Mouse (Mus musculus) adipocyte (in vitro differentiated cells): ENCODE results near the gene Pmf1.

Experiments used
- DNase-seq: peaks from one replicate; pipeline ENCODE4 v3.0.0-alpha.2; 2016; ENCODE audit warnings: low spot score

Gene Pmf1

DNA sequence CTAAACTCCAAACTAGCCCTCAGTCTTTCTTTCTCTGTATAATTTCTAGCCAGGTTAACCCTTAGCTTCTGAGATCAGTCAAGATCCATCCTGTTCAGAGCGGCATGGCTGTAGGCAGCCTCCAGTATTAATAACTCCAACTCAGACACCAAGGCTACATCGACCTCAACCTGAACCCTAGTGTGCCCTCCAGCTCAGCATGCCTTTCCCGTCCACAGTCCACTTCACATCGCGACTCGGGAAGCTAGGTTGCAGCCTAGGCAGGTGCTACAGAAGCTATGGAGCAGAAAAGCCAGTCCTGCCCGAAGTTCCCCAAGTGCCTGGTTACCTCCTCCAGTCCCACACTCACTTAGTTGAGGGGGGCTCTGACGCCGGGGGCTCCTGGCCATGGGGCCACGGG, 27.3 kb upstream of the Pmf1 start:
- DNase-seq = no peak

DNA sequence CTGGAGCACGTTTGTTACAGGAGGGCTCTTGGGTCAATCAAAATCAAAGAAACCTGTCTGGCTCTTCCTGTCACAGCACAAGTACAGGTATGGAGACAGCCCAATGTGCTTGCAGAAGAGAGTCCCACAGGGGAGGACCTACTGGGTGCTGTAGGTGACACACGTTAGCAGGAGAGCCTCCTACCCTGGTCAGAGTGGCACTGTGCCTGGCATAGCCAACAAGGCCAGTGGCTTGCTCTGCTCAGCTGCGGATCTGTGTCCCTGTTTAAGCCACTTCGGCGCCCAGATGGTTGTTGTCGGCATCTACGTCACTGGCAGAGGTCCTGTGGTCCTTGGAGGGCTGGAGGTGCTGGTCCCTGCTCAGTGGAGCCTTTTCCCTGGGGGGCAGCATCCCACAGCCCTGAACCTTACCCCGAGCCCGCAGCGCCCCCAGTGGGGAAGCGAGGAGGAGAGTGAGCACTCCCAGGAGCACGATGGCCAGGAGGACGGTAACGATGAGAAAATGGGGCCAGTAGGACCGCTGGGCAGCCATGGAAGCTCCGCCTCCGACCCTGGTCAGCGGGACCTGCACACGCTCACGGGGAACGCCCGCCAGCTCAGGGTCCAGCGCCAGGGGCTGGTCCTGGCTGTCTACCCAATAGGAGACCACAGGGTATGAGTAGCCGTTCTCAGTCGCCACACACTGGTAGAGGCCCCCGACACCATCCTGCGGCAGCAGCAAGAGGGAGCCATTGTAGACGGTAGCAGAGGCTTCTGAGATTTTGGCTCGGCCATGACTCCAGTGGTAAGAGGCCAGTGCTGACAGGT, 26.5 kb upstream of the Pmf1 start:
- no peak for DNase-seq

DNA sequence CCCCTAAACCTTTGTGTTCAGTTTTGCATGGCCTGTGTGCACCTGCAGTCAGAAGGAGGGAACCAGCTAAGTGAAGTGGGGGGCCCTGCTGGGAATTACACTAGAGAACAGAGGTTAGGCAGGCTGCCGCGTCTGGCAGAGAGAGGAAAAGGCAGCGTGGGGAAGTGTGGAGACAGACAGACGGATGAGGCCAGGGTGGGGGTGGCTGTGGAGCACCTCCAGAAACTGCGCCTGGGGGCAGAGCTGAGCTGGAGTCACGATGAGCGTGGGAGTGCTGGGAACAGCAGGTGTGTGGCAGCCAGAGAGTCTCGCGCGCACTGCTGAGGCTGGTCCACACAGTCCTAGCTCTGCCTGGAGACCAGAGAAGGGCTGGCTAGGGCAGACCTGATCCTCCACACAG, 25.4 kb upstream of the Pmf1 start:
- no peak for DNase-seq

DNA sequence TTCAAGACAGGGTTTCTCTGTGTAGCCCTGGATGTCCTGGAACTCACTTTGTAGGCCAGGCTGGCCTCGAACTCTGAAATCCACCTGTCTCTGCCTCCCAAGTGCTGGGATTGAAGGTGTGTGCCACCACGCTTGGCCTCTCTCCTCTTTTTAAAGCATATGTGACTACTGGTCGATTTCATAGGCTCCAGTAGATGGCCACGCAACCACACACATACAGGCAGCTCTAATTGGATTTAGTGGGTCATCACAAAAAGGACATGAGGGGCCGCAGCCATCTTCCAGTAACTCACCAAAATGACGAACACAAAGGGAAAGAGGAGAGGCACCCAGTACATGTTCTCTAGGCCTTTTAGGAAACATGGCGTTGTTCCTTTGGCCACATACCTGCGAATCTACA, 18.5 kb upstream of the Pmf1 start:
- DNase-seq = peak; percentile 36

DNA sequence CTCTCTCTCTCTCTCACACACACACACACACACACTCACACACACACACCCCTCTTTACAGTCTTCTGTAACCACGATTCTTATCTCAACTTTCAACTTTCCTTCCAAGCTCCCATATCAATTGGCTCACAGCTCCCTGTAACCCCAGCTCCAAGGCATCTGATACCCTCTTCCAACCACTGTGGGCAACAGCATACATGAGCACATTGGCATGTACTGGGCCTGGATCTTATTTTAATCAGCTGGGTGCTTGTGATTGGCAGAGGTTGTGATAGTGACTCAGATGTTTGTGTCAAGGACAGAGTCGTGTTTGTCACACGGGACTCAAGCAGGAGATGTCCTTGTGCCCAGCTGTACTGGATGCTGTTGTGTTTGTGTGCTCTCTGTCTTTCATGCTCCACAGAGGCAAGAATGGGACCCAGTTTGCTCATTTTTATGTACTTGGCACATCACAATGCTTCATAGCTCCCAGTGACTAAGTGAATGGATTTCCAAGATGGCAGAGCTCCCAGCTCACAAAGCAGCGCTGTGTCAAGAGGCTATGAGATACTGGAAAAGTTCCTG, 17.3 kb upstream of the Pmf1 start:
- DNase-seq = peak; percentile 47

DNA sequence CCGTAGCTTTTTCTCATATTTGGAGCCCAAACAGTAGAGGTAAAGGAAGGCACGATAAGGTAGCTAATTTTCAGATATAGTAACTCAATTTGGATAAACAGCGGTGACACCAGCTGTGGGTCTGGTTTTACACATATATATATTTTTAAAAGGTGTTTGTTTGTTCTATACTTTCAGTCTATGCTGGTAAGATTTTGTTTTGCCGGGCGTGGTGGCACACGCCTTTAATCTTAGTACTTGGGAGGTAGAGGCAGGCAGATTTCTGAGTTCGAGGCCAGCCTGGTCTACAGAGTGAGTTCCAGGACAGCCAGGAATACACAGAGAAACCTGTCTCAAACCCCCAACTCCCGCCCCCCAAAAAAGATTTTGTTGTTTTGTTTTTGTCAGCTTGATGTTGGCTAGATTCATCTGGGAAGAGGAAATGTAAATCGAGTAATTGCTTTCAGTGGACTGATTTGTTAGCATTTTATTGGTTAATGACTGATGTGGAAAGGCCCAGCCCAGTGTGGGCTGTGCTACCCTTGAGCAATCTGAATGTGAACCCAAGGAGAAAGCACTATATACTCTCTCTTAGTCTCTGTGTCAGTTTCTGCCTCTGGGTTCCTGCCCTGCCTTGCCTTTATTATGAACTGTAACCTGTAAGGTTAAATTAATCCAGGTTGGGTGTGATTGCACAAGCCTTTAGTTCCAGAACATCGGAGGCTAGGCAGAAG, 15.7 kb upstream of the Pmf1 start:
- no peak for DNase-seq

DNA sequence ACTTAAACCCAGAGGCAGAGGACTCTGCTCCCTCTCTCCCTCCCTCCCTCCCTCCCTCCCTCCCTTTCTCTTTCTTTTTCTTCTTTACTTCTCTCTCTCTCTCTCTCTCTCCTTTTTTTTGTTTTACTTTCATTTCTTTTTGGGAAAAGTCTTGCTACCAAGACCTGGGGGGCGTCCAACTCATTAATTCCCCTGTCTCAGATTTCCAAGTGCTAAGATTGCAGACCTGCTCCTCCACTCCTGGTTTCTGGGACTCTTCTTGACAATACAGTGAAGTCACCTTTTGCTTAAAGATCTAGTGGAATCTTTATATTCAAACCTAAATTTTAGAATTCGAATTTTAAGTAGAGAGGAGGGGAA, 15.2 kb upstream of the Pmf1 start:
- DNase-seq = no peak

DNA sequence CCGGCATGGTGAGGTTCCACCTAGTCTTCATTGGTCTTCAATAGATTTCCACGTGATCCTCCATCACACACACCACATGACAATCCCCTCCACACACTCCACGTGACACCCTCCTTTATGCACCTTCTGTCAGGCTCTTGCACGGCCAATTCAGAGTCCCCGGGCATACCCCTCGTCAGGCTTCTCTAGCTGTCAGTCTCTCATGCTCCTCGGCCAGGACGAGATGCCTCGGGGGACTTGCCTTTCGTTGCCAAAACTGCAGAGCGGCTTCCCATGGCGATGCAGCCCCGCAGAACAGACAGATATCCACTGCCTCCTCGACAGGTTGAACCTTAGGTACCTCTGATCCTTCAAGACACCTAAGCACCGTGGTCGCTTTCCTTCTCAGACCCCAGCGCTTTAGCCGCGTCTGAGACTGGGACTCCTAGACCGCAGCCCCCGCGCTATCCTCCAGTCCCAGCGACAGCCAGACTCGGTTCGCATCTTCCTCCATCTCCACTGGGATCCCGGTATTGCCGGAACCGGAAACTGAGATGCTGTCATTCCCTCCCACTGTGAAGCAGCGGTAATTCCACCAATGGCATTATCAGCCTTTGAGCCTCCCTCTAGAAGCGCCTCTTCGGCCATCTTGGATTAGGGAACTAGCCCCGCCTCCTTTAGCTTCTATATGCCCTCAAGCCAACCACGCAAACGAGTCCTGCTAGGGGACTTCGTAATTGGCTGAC, 14.6 kb upstream of the Pmf1 start, which contains the start of gene Slc25a44:
Gene Slc25a44 (minus strand): TSS at position 535 of the 725 bp plus-strand sequence.
- DNase-seq = peak; percentile 99

DNA sequence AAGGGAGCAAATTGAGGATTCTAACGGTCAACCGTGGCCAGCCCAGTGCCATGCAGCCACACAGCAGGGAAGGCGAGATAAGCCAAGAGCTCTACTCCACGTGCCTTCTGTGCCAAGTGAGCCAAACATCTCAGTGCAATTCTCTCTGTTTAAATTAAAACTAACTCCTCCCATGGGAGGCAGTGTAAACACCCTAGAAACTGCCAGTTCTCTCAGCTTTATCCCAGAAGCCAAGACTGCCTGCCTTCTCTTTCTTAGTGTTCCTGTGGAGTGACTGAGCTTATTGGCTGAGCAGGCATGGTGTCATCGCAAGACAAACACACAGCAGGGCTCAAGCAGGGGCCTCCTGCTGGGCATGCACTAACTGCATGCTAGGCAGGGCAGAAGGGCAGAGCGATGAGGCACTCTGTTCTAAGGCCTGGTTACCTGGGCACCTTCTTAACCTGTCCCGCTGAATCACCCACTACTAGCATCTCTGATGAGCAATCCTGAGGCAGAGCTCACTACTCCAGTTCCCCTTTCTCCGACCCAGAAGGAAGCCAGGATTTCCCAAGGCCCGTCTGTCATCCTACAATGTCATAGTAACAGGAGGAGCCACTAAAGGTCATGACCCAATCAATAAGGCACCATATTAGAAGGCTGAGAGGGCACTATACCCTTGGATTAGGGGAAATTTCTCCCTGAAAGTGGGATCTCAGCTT, 12.0 kb upstream of the Pmf1 start:
- DNase-seq = peak; percentile 96

DNA sequence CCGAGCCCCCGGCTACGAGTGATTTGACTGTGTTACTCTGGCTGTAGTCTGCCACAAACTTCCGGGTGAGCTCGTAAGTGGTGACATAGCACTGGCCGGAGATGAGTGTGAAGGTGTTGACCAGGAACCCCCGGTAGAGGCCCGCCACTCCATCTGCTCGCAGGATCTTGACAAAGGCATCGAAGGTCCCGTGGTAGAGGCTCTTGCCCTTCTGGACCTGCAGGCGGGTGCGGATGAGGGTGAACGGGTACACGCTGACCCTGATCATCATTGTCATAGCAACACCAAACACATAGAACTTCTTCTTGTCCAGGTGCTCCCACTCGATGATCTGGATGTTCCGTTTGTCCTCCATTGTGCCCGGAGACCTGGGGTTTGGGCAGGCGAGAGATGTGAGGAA, 10.6 kb upstream of the Pmf1 start:
- no peak for DNase-seq

DNA sequence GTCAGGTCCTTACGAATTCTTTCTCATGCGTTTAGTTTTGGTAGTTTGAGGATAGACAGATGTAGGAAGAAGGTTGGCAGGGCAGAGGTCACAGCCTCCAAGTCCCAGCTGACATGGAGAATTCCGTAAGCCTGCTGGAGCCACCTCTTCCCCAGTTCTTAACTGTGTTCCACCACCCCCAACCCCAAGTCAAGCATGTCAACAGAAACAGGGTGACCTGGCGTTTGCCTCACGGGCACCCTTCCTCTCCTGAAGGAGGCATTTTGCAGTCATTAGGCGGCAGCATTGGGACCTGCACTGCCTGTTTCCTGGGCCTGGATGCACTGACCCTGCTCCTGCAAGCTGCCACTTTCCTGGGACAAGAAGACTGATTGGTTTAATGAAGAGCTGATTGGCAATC, 7.9 kb upstream of the Pmf1 start:
- DNase-seq = peak; percentile 89

DNA sequence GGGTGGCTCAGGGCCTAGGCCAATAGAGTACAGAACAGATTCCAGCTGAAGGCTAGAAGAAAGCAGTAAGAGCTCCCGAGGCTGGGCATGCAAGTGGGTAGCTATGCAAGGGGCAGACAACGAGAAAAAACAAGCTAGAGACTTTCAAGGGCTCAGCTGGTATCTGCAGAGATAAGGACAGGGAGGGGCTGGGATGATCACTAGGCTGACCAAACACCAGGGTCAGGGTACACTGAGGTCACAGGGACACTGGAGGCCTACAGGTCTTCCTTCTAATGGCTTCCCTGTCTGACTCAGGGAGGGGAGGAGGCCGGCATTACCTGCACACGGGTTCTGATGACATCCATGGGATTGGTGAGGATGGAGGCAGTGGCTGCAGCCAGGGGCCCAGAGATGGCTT, 5.5 kb upstream of the Pmf1 start:
- no peak for DNase-seq

DNA sequence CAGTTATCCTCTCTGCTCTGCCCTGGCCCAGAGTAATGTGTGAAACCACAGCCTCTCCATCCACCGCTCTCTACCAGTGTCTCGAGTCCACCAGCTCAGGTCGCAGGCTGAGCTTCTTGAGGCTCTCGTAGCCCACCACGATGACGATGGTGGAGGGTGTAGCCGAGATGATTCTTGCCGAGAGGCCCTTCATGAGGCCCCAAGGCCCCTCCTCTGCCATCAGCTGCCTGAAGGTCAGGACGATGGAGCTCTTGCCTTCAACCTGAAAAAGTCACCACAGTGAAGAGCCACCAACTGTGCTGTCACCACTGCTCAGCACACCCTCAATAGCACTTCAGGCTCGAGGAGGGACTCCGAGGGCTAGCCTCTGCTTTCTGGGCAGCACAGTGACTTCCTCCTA, 2.5 kb upstream of the Pmf1 start:
- DNase-seq = no peak

DNA sequence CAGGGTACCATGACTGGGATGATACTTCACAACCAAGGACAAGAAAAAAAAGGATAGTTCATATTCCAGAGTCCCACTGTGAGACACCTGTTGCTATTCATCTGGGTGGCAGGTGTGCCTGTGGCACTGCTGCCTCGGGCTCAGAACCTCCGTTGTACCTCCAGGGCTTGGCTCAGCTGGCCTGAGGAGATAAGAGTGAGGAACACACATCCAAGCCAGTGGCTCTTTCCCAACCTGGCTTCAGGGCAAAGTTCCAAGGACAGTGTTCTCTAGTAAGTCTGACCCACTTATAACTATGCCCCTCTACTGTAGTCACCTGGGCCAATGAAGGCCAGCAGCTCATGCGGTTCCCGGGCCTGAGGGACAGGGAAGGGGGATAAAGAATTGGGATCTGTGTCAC, 1.6 kb upstream of the Pmf1 start:
- DNase-seq = no peak

DNA sequence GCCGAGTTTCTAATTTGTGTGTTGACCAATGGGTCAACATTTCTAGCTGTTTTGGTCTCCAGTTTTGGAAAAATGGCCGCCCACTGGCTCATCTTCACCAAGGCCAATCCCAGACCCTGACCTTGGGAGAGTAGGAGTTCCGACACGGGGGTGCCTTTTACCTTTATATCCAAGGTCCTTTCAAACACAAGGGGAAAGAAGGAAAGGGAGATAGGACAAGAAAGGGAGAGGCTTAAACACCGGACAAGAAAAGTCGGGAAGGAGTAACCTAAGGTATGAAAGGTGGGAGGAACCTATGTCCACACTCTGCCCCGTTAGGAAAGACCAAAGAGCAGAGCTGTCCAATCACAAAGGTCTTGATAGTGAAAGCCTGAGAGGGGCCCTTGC, 507 bp upstream of the Pmf1 start:
- DNase-seq = no peak

DNA sequence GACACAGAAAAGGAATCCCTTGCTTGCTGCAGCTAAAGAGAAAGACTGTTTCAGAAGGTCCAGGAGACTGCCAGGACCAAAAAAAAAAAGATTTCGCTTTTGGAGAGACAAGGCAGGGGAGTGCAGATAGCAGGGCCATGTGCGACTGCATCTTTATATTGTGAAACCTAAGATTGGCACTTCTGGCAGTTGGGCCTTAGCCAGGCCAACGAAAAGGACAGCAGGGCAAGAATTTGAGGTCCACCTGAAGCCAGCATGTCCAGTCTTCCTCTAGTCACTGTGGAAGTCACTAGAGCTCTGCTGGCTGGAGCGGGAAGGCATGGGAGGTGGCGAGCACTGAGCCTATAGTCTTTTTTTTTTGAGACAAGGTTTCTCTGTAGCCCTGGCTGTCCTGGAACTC, 1.2 kb downstream of the Pmf1 start:
- peak; percentile 60 for DNase-seq

DNA sequence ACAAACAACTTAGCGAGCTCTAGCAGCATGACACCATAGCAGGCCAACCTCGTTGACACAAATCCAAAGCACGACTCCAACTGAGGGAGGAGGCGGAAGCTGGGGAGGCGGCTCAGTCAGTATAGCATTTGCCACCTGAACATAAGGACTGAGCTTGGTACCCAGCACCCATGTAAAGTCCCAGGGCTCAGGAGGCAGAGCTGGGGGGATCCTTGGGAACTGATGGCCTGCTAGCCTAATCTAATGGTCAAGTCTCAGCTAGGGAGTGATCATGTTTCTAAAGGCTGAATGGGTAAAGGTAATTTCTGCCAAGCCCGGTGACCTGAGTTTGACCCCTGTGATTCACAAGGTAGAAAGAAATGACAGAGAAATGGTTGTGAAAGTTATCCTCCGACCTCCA, 2.6 kb downstream of the Pmf1 start:
- peak; percentile 8 for DNase-seq

DNA sequence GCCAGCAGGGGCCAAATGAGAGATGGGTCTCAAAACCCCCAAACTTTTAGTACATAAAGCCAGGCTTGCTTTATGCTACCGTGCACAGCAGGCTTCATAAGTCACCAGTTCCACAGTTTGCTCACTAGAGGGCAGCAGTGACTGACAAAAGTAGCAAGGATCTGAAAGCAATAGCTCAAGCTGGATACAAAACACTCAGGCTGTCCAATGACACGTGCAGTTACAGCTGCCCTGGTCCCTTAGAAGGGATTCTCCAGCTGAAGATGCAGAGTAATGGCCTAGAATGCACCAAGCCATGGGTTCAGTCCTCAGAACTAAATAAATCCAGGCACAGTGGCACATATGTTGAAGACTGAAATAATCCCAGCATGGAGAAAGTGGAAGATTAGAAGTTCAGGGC, 3.0 kb downstream of the Pmf1 start:
- peak; percentile 92 for DNase-seq

DNA sequence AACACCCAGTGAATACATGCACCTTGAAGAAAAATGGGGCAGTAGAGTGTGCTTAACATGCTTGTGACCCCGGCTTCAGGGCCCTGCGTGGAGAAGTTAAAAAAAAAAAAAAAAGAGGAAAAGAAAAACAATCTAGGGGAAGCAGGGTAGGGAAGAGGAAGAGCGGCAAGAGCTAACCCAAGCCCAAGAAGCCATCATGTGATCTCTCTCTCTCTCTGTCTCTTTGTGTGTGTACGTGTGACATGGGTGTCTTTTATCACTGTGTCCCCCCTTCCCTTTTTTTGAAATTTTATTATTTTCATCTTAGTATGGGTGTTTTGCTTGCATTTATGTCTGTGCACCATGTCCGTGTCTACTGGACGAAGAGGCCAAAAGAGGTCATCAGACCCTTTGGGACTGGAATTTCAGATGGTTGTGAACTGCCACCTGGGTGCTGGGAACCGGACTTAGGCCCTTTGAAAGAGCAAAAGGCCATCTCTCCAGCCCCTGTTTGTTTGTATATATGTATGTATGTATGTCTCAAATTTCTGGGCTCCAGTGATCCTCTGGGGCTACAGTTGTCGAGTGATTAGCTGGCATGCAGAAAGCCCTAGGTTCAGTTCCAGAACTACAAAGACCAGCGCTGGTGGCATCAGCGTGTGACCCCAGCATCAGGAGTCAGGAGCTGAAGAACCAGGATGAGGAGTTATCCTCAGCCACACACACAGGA, 6.5 kb downstream of the Pmf1 start:
- DNase-seq = no peak

DNA sequence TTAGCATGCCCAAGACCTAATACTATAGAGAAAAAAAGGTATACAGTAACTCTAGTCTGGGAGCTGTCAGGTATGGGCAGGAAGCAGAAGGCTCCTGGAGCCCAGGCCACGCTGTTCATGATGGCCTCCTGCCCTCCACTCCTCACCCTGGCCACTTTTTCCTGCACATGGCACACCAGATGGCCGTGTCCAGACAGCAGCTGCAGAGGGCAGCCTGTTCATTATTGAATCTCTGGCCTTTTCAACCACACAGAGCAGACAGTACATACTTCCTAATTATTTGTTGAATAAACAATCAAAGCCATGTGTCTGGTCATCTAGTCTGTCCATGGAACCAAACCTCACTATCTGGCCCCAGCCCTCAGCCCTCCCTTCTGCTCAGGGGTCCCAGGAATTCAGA, 11.5 kb downstream of the Pmf1 start:
- DNase-seq = no peak

DNA sequence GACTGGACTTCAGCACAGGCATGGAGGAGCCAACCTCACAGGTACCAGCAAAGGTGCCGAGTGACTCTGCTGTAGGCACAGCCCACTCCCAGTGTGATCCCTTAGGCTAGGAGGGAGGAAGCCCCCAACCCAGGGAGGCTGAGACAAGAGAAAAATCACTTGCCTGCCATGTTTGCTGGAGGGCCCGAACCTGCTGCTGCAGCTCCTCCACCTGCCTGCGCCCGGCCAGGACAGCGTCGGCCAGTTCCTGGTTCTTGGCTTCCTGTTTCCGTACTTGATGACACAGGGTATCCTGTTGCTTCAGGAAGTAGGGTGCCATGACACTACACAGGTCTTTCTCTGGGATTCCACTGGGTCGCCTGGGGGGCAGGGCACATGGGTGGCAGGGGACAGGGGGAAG, 14.4 kb downstream of the Pmf1 start:
- DNase-seq = no peak

DNA sequence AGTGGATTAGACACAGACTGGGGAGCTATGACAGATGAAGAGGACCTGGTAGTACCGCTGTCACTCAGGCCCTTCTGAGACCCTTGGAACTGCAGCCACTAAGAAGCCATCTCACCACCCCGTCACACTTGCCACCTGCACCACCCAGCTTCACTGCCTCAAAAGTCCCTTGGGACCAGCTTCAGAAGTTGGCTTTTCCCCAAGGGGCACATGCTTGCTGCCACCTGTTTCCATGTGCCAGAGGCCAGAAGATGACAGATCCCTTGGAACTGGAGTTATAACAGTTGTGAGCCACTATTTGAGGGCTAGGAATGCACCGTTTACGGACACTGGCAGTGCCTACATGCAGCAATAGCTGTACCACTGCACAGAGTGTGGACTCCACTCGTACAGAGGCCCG, 14.8 kb downstream of the Pmf1 start:
- DNase-seq = no peak
